Mouse (Mus musculus) heart, embryonic 12.5 days (tissue): Measurements from ENCODE around the gene Dnase1l2. TPM values are rescaled to one million over a fixed set of nuclear protein-coding genes. Genes with fewer than 3 reads are reported as not detected.
A peak's percentile ranks its signal among the peaks of the same experiment; 100 is the strongest.

Experiments used
- ATAC-seq: fragments of 200-750 bp; cut with Nextera tagmentation; 2 replicates; pipeline ENCODE4 v1.8.0; 2017; ENCODE audit warnings: moderate TSS enrichment, moderate library complexity; ENCODE audit not compliant: insufficient number of reproducible peaks, low FRiP score
- H3K27ac ChIP-seq: fragments of 300-500 bp; sonication (generic); 2 replicates; pipeline ENCODE4 v1.5.1; 2016; ENCODE audit warnings: mild to moderate bottlenecking, moderate library complexity; ENCODE audit not compliant: poor library complexity, severe bottlenecking
- H3K27me3 ChIP-seq: fragments of 300-500 bp; sonication (generic); replicated peaks from 2 replicates; pipeline ENCODE4 v1.6.1; 2016; ENCODE audit warnings: mild to moderate bottlenecking, moderate library complexity
- H3K36me3 ChIP-seq: fragments of 300-500 bp; sonication (generic); 2 replicates; pipeline ENCODE4 v1.6.1; 2016; ENCODE audit warnings: mild to moderate bottlenecking, moderate library complexity
- H3K4me1 ChIP-seq: fragments of 300-500 bp; sonication (generic); replicated peaks from 2 replicates; pipeline ENCODE4 v1.6.1; 2016; ENCODE audit warnings: mild to moderate bottlenecking
- H3K4me2 ChIP-seq: fragments of 300-500 bp; sonication (generic); 2 replicates; pipeline ENCODE4 v1.6.1; 2016; ENCODE audit warnings: mild to moderate bottlenecking, moderate library complexity
- H3K4me3 ChIP-seq: fragments of 300-500 bp; sonication (generic); 2 replicates; pipeline ENCODE4 v1.5.1; 2016; ENCODE audit warnings: mild to moderate bottlenecking
- H3K9ac ChIP-seq: fragments of 300-500 bp; sonication (generic); 2 replicates; pipeline ENCODE4 v1.6.1; 2016; ENCODE audit warnings: mild to moderate bottlenecking, moderate library complexity
- H3K9me3 ChIP-seq: fragments of 300-500 bp; sonication (generic); replicated peaks from 2 replicates; pipeline ENCODE4 v1.6.1; 2016; ENCODE audit warnings: mild to moderate bottlenecking, moderate library complexity
- WGBS: fragments of 180-500 bp; shearing (Covaris S2); methylation state at CpG from one replicate; pipeline ENCODE4 v1.1.7; 2016; 5-methylcytosine and 5-hydroxymethylcytosine counted together
- polyA plus RNA-seq: library from polyadenylated mRNA; unstranded; fragments of >200 nt; fragmentation: Nextera tagmentation; extraction: Ambion mirVana; gene quantifications from 2 replicates; pipeline ENCODE4 v1.2.1, GENCODE M21; 2016

Dnase1l2 gene
- polyA plus RNA-seq, 1 experiment from 2014 or later: 2.3 TPM

- H3K4me3 ChIP-seq: no peak overlapping the region; the same call in 1 of the 2 replicates
- ATAC-seq: no peak
- no peak overlapping the region for H3K9ac ChIP-seq
- H3K36me3 ChIP-seq: peaks cover 32% of the 10 kb centered on the region
- H3K27me3 ChIP-seq: no peaks in the 10 kb centered on the region
- H3K27ac ChIP-seq: no peak overlapping the region
- peaks cover 13% of the 10 kb centered on the region for H3K4me1 ChIP-seq
- 75% methylated on average over 2 of the region's 2 CpGs for WGBS
- H3K4me2 ChIP-seq: no peak overlapping the region
- no peaks in the 10 kb centered on the region for H3K9me3 ChIP-seq
These were observed 10.5 kb upstream of the Dnase1l2 start for GRCm38 (mm10) chr17:24453372-24453771.

GRCm38 (mm10) chr17:24451220-24451619, 8.3 kb upstream of the Dnase1l2 start:
- Histone ChIP-seq H3K27ac (no peak overlapping the region), H3K9ac (no peak overlapping the region), H3K4me2 (no peak overlapping the region), H3K27me3 (no peaks in the 10 kb centered on the region), H3K4me3 (no peak overlapping the region), H3K9me3 (no peaks in the 10 kb centered on the region), H3K4me1 (peaks cover 13% of the 10 kb centered on the region), H3K36me3 (peaks cover 54% of the 10 kb centered on the region)
- WGBS: 96% methylated on average over 6 of the region's 6 CpGs
- no peak for ATAC-seq

- Histone ChIP-seq H3K9ac (no peak overlapping the region), H3K4me2 (no peak overlapping the region), H3K9me3 (no peaks in the 10 kb centered on the region), H3K4me3 (no peak overlapping the region), H3K27ac (no peak overlapping the region), H3K27me3 (no peaks in the 10 kb centered on the region), H3K36me3 (peaks cover 71% of the 10 kb centered on the region), H3K4me1 (peaks cover 9% of the 10 kb centered on the region)
- WGBS: 95% methylated on average over 6 of the region's 6 CpGs
- ATAC-seq: no peak
These were observed 6.6 kb upstream of the Dnase1l2 start for GRCm38 (mm10) chr17:24449507-24449906.

- H3K9me3 ChIP-seq: no peaks in the 10 kb centered on the region
- ATAC-seq: no peak
- H3K4me3 ChIP-seq: no peak overlapping the region
- no peak overlapping the region for H3K9ac ChIP-seq
- H3K4me2 ChIP-seq: no peak overlapping the region
- WGBS: 92% methylated on average over 8 of the region's 8 CpGs
- no peaks in the 10 kb centered on the region for H3K4me1 ChIP-seq
- no peaks in the 10 kb centered on the region for H3K27me3 ChIP-seq
- peaks cover 94% of the 10 kb centered on the region for H3K36me3 ChIP-seq
- no peak overlapping the region for H3K27ac ChIP-seq
These were observed 3.7 kb upstream of the Dnase1l2 start for GRCm38 (mm10) chr17:24446590-24446989.

GRCm38 (mm10) chr17:24443409-24443808, 504 bp upstream of the Dnase1l2 start:
- Histone ChIP-seq H3K9ac (no peak overlapping the region), H3K9me3 (no peaks in the 10 kb centered on the region), H3K4me3 (no peak overlapping the region), H3K4me2 (no peak overlapping the region), H3K4me1 (no peaks in the 10 kb centered on the region), H3K36me3 (peaks cover 95% of the 10 kb centered on the region), H3K27ac (no peak overlapping the region), H3K27me3 (no peaks in the 10 kb centered on the region)
- no peak for ATAC-seq
- WGBS: 77% methylated on average over 4 of the region's 4 CpGs

- H3K27ac ChIP-seq: no peak overlapping the region
- no peak overlapping the region for H3K9ac ChIP-seq
- H3K36me3 ChIP-seq: peaks cover 95% of the 10 kb centered on the region
- 87% methylated on average over 14 of the region's 14 CpGs for WGBS
- no peaks in the 10 kb centered on the region for H3K4me1 ChIP-seq
- H3K27me3 ChIP-seq: no peaks in the 10 kb centered on the region
- no peak overlapping the region for H3K4me3 ChIP-seq
- H3K9me3 ChIP-seq: no peaks in the 10 kb centered on the region
- H3K4me2 ChIP-seq: no peak overlapping the region
- no peak for ATAC-seq
These were observed 798 bp downstream of the Dnase1l2 start for GRCm38 (mm10) chr17:24442107-24442506.

- H3K27ac ChIP-seq: no peak overlapping the region
- H3K4me1 ChIP-seq: no peaks in the 10 kb centered on the region
- no peak overlapping the region for H3K4me2 ChIP-seq
- H3K27me3 ChIP-seq: no peaks in the 10 kb centered on the region
- 57% methylated on average over 2 of the region's 2 CpGs for WGBS
- no peak overlapping the region for H3K9ac ChIP-seq
- peaks cover 94% of the 10 kb centered on the region for H3K36me3 ChIP-seq
- no peaks in the 10 kb centered on the region for H3K9me3 ChIP-seq
- ATAC-seq: no peak
- H3K4me3 ChIP-seq: no peak overlapping the region
These were observed 1.8 kb downstream of the Dnase1l2 start for GRCm38 (mm10) chr17:24441148-24441547.

GRCm38 (mm10) chr17:24440377-24440776, 2.5 kb downstream of the Dnase1l2 start:
- H3K9ac ChIP-seq: no peak overlapping the region
- WGBS: 89% methylated on average over 8 of the region's 8 CpGs
- H3K4me3 ChIP-seq: no peak overlapping the region
- no peak for ATAC-seq
- no peaks in the 10 kb centered on the region for H3K27me3 ChIP-seq
- H3K9me3 ChIP-seq: no peaks in the 10 kb centered on the region
- peaks cover 94% of the 10 kb centered on the region for H3K36me3 ChIP-seq
- no peak overlapping the region for H3K4me2 ChIP-seq
- no peak overlapping the region for H3K27ac ChIP-seq
- no peaks in the 10 kb centered on the region for H3K4me1 ChIP-seq

- Histone ChIP-seq H3K4me3 (no peak overlapping the region), H3K27me3 (no peaks in the 10 kb centered on the region), H3K9ac (no peak overlapping the region), H3K9me3 (no peaks in the 10 kb centered on the region), H3K27ac (no peak overlapping the region), H3K4me2 (no peak overlapping the region), H3K4me1 (no peaks in the 10 kb centered on the region), H3K36me3 (peaks cover 93% of the 10 kb centered on the region)
- WGBS: 81% methylated on average over 5 of the region's 5 CpGs
- ATAC-seq: no peak
These were observed 5.9 kb downstream of the Dnase1l2 start for GRCm38 (mm10) chr17:24437016-24437415.

GRCm38 (mm10) chr17:24429201-24429983, 13.5 kb downstream of the Dnase1l2 start:
- H3K27ac ChIP-seq: peak overlapping the region; percentile 88
- no peaks in the 10 kb centered on the region for H3K27me3 ChIP-seq
- H3K36me3 ChIP-seq: peaks cover 33% of the 10 kb centered on the region
- H3K4me1 ChIP-seq: peaks cover 28% of the 10 kb centered on the region
- WGBS: 61% methylated on average over 14 of the region's 14 CpGs
- no peak overlapping the region; the same call in 1 of the 2 replicates for H3K4me3 ChIP-seq
- H3K9ac ChIP-seq: peak overlapping the region; percentile 47
- ATAC-seq: no peak
- no peaks in the 10 kb centered on the region for H3K9me3 ChIP-seq
- peak overlapping the region; percentile 42 for H3K4me2 ChIP-seq

- 5% methylated on average over 8 of the region's 8 CpGs for WGBS
- ATAC-seq: 0 out of 2 replicates have a peak, but pooled peaks have one; percentile 27
- Histone ChIP-seq H3K4me1 (peaks cover 28% of the 10 kb centered on the region), H3K27ac (peak overlapping the region; percentile 98), H3K4me2 (peak overlapping the region; percentile 66), H3K27me3 (no peaks in the 10 kb centered on the region), H3K4me3 (peak overlapping the region; percentile 80), H3K9ac (peak overlapping the region; percentile 92), H3K9me3 (no peaks in the 10 kb centered on the region), H3K36me3 (peaks cover 35% of the 10 kb centered on the region)
These were observed 15.7 kb downstream of the Dnase1l2 start for GRCm38 (mm10) chr17:24427170-24427557.
